Mouse (Mus musculus) bone marrow macrophage, adult 2 months (primary cell): Measurements from ENCODE around the gene Spsb3.

Source experiments
- CTCF ChIP-seq: IDR thresholded peaks from 2 replicates; pipeline ENCODE4 v1.5.1; 2012; ENCODE audit warnings: low read depth, mild to moderate bottlenecking, low read length, moderate library complexity
- POLR2A ChIP-seq: IDR thresholded peaks from 2 replicates; pipeline ENCODE4 v1.6.1; 2012; ENCODE audit warnings: mild to moderate bottlenecking, low read depth, low read length, borderline replicate concordance

GRCm38 (mm10) chr17:24844525-24844924, 41.9 kb upstream of the Spsb3 start:
- TF ChIP-seq CTCF (no peak), POLR2A (no peak)
